In genomic region chr14:102794898-102795297, GRCm38 (mm10) we compare ENCODE assay signal across 11 mouse cellular contexts.
DNase-seq lines count a peak whose midpoint lies in the region; ATAC-seq and TF ChIP-seq lines count a peak whose summit lies in the region.
"Had no signal": no experiment of that assay in that cellular context is flagged by ENCODE, and none has a peak within 500 bp of the region (broad histone marks: within the 10 kb centered on the region; RNA-seq: fewer than 3 reads in every experiment).

No protein-coding gene starts in this region.

- H3K9ac ChIP-seq in forebrain, embryonic 12.5 days, result no peak overlapping the region

- H3K4me2 ChIP-seq in forebrain, embryonic 12.5 days, result no peak overlapping the region

- DNase-seq in gastrocnemius, adult 2 months, result peak; percentile 16
- no peak for DNase-seq in gastrocnemius, adult 18-20 months (ENCODE audit: low spot score)
- peak; percentile 13 for DNase-seq in layer of hippocampus, adult 11-12 months (ENCODE audit: low spot score)
- DNase-seq in layer of hippocampus, adult 8-10 months (ENCODE audit: low spot score in 2 of 2), result no peak
- peak; percentile 45 to 57 for DNase-seq in B cell, adult 2 months
- no peak for DNase-seq in ovary, postnatal 14 days (ENCODE audit: low spot score)
- DNase-seq: right cerebral cortex, adult 18-20 months; thymus, adult 2 months had no signal

- H3K9me3 ChIP-seq in forebrain, embryonic 12.5 days, result no peaks in the 10 kb centered on the region

- peak; percentile 63 for TF ChIP-seq CTCF in gastrocnemius, adult 2 months (IDR thresholded peaks at IDR 0.05)
- TF ChIP-seq CTCF in cortical plate, adult 2 months (IDR thresholded peaks at IDR 0.05; ENCODE audit: extremely low read depth, insufficient read depth, low read length), result peak; percentile 40; the same call in 1 of the 2 replicates

- H3K27me3 ChIP-seq in forebrain, embryonic 12.5 days, result no peaks in the 10 kb centered on the region

- no peaks in the 10 kb centered on the region for H3K36me3 ChIP-seq in forebrain, embryonic 12.5 days (replicated peaks)

- intact Hi-C loops in gastrocnemius, adult 2 months (cut with DNase I), result no loop called here

- no peak overlapping the region for H3K27ac ChIP-seq in gastrocnemius, adult 2 months
- no peak overlapping the region for H3K27ac ChIP-seq in cortical plate, adult 2 months (ENCODE audit: insufficient read depth, low read length)
- no peak overlapping the region for H3K27ac ChIP-seq in forebrain, embryonic 12.5 days

- H3K4me1 ChIP-seq in cortical plate, adult 2 months (ENCODE audit: control insufficient read depth, insufficient read depth, low read length), result no peaks in the 10 kb centered on the region
- H3K4me1 ChIP-seq in forebrain, embryonic 12.5 days, result 0 out of 2 replicates have a peak, but pooled peaks cover 4% of the 10 kb centered on the region

- WGBS in forebrain, embryonic 12.5 days, result 93% methylated on average over 2 of the region's 2 CpGs

- H3K4me3 ChIP-seq in gastrocnemius, adult 2 months, result no peak overlapping the region
- no peak overlapping the region for H3K4me3 ChIP-seq in cortical plate, adult 2 months (ENCODE audit: insufficient read depth, low read length)
- H3K4me3 ChIP-seq in forebrain, embryonic 12.5 days (replicated peaks), result no peak overlapping the region
- H3K4me3 ChIP-seq: erythroblast, embryonic 14.5 days had no signal

- TF ChIP-seq POLR2A in cortical plate, adult 2 months (IDR thresholded peaks at IDR 0.05; ENCODE audit: extremely low read depth, insufficient read depth, low read length), result no peak

- no peak for ATAC-seq in forebrain, embryonic 12.5 days (ENCODE audit: low FRiP score)

Comparison
In these comparisons a context has a peak if more than half of its experiments do, and no peak if none do; other contexts are left out.
1. DNase-seq: peak in gastrocnemius, adult 2 months (single experiment), layer of hippocampus, adult 11-12 months (single experiment) and B cell, adult 2 months (2 of 2); none in gastrocnemius, adult 18-20 months (single experiment), layer of hippocampus, adult 8-10 months (0 of 2) and ovary, postnatal 14 days (single experiment).